Mouse (Mus musculus) ES-Bruce4 (cell line): ENCODE results near the gene Fam187b.

Experiments
- CTCF ChIP-seq: IDR thresholded peaks from one replicate; pipeline ENCODE4 v1.8.1; 2011; ENCODE audit warnings: low read depth, low read length
- EP300 ChIP-seq: IDR thresholded peaks from 2 replicates; pipeline ENCODE4 v1.6.1; 2011; ENCODE audit warnings: low read depth, low read length; ENCODE audit not compliant: insufficient read depth
- POLR2A ChIP-seq: IDR thresholded peaks from one replicate; pipeline ENCODE4 v1.8.1; 2011; ENCODE audit warnings: low read length; ENCODE audit not compliant: insufficient read depth

- TF ChIP-seq POLR2A = no peak
- no peak for TF ChIP-seq CTCF
- no peak for TF ChIP-seq EP300
Measured at GRCm38 (mm10) chr7:30956357-30956751, 17.2 kb upstream of the Fam187b start.
